Mouse (Mus musculus): Measurements from ENCODE around the gene Dpysl5.

Dpysl5 gene

GRCm38 (mm10) chr5:30765596-30766370 is 54.4 kb downstream of the Dpysl5 start:
- peak in 1 of 2 experiments; percentile 31 for DNase-seq

- peak in 1 of 2 experiments; percentile 38 for DNase-seq
Measured at GRCm38 (mm10) chr5:30768082-30768481, 56.7 kb downstream of the Dpysl5 start.

GRCm38 (mm10) chr5:30768598-30768997 is 57.2 kb downstream of the Dpysl5 start:
- DNase-seq, result peak; percentile 71 to 80

- no peak for DNase-seq
Measured at GRCm38 (mm10) chr5:30769075-30769474, 57.7 kb downstream of the Dpysl5 start.

- DNase-seq, result peak; percentile 98 to 99
Measured at GRCm38 (mm10) chr5:30774601-30775371, 63.4 kb downstream of the Dpysl5 start.

- no peak for DNase-seq
Measured at GRCm38 (mm10) chr5:30780699-30781098, 69.3 kb downstream of the Dpysl5 start.

GRCm38 (mm10) chr5:30781147-30781546 is 69.8 kb downstream of the Dpysl5 start:
- no peak for DNase-seq

- DNase-seq, result no peak
Measured at GRCm38 (mm10) chr5:30787381-30787780, 76.0 kb downstream of the Dpysl5 start.

- no peak for DNase-seq
Measured at GRCm38 (mm10) chr5:30790047-30790446, 78.7 kb downstream of the Dpysl5 start.

- peak; percentile 95 to 97 for DNase-seq
Measured at GRCm38 (mm10) chr5:30796125-30796524, 84.8 kb downstream of the Dpysl5 start.

- DNase-seq, result no peak
Measured at GRCm38 (mm10) chr5:30797482-30797881, 86.1 kb downstream of the Dpysl5 start.

- no peak for DNase-seq
Measured at GRCm38 (mm10) chr5:30797982-30798381, 86.6 kb downstream of the Dpysl5 start.

GRCm38 (mm10) chr5:30798965-30799364 is 87.6 kb downstream of the Dpysl5 start:
- DNase-seq, result no peak

- no peak for DNase-seq
Measured at GRCm38 (mm10) chr5:30802724-30803467, 91.5 kb downstream of the Dpysl5 start.

- peak; percentile 96 to 98 for DNase-seq
Measured at GRCm38 (mm10) chr5:30806106-30806505, 94.7 kb downstream of the Dpysl5 start.

- DNase-seq, result peak; percentile 97 to 99
Measured at GRCm38 (mm10) chr5:30814424-30815119, 103.2 kb downstream of the Dpysl5 start, which contains the start of gene Mapre3. TSS of gene Mapre3 (plus strand) at chr5:30814641.

GRCm38 (mm10) chr5:30815120-30815465 is 103.7 kb downstream of the Dpysl5 start:
- DNase-seq, result peak; percentile 71

- DNase-seq, result no peak
Measured at GRCm38 (mm10) chr5:30816261-30816791, 105.0 kb downstream of the Dpysl5 start.

GRCm38 (mm10) chr5:30818758-30819309 is 107.5 kb downstream of the Dpysl5 start:
- DNase-seq, result peak in 1 of 2 experiments; percentile 35

GRCm38 (mm10) chr5:30822689-30823088 is 111.3 kb downstream of the Dpysl5 start:
- peak; percentile 48 to 49 for DNase-seq

GRCm38 (mm10) chr5:30823091-30823490 is 111.7 kb downstream of the Dpysl5 start:
- peak; percentile 64 to 79 for DNase-seq

Measured in cerebellum, postnatal 10 days (tissue).